Mouse (Mus musculus) heart, adult 2 months (tissue): ENCODE results near the gene Tulp2.

Source experiments
- CTCF ChIP-seq: fragments of 200-600 bp; IDR thresholded peaks from 2 replicates; pipeline ENCODE4 v1.8.1; 2022; ENCODE audit warnings: antibody characterized with exemption, mild to moderate bottlenecking, moderate library complexity
- POLR2A ChIP-seq: fragments of 200-500 bp; IDR thresholded peaks from 2 replicates; pipeline ENCODE4 v1.6.1; 2011; ENCODE audit warnings: mild to moderate bottlenecking, low read depth, low read length, control low read depth; ENCODE audit not compliant: insufficient read depth

GRCm38 (mm10) chr7:45551512-45551883, 69.8 kb downstream of the Tulp2 start:
- no peak for TF ChIP-seq POLR2A
- TF ChIP-seq CTCF = no peak
